Mouse (Mus musculus) kidney, postnatal 36 days (tissue): ENCODE measurements at regions not wholly inside any gene's neighbourhood (a gene's known extent, or its start where the extent isn't known, plus 50 kb on each side); places are given as distances from the start of the nearest gene placed in this dataset.
A peak's percentile ranks its signal among the peaks of the same experiment; 100 is the strongest.
"Not testable (repeated sequence)": the region's sequence is repeated elsewhere in the genome, so short reads cannot be mapped to it uniquely, and the experiment has no call there.

Experiments used
- DNase-seq, 2 experiments: peaks; one replicate each; pipeline ENCODE4 v3.0.0; 2021 to 2022; ENCODE audit warnings: mixed read lengths in 2 of 2

- DNase-seq, result no peak
Observed at GRCm38 (mm10) chr5:77809844-77810243, 402.0 kb upstream of the Igfbp7 start.

- DNase-seq, result peak; percentile 51 to 80
Observed at GRCm38 (mm10) chr5:77807726-77808125, 399.9 kb upstream of the Igfbp7 start.

DNA sequence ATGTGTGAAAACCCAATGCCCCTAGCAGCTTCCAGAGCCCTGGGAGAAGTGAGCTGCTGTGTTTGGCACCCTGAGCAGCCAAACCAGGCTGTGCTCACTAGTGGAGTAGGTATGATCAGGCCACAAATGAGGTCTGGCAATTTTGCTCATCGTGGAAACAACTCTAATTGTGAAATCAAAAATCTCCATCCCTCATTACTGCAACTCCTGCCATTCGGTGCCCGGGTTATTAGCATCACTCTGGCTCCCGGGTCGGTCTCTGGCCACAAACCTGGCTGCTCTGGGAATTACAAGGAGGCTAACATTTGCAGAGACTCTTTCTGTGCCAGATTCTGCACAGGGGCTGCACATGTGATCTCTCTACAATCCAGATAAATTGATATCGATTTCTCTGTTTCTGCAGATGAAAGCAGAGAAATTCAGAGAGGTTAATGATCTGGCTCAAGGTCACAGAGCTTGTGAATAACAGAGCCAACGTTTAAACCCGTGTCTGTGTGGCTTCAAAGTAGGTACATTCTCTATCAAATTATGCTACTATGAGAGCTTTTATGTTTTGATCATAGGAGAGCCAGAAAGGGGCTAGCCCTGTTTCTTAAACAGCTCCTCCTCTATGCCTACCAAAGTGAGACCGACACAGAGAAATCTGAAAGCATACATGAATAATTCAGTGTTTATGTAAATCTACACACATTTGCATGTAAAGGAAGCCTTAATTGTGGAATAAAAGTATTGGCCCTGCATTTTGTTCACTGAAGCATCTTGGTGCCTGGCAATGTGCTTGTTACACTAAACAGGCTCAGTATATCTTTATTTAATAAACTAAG is 398.7 kb upstream of the Igfbp7 start:
- no peak for DNase-seq

DNA sequence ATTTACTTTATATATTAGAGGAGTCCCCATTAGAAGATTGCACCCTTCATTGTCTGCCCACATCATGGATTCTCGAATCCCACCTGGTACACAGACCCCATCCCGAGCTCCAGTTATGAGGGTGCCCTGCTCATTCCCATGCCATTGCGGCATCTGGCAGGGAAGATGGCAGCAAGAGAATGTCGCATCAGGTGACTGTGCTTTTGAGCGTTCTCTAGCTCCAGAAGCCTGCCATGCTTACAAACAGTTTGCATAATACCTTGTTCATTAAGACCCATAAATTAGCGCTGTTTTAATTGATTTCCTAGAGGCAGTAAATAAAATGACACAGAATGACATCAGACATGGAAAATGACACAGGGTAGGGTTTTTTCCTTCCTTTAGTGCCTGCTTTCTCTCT is 398.0 kb upstream of the Igfbp7 start:
- DNase-seq, result no peak

DNA sequence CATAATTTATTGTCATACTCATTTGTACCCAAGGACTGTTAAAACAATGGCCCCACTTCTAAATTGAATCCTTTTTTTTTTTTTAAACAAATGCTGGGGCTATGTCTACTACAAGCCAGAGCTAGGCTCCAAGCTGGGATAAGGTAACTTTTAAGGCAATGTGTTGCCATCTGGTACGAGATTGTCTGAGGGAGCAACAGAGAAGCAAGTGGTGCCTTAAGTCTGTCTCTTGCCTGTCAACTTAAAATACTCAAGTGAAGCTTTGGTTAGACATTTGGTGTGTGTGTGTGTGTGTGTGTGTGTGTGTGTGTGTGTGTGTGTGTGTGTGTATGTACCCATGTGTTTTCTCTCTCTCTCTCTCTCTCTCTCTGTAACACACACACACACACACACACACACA is 397.5 kb upstream of the Igfbp7 start:
- DNase-seq, result no peak

DNA sequence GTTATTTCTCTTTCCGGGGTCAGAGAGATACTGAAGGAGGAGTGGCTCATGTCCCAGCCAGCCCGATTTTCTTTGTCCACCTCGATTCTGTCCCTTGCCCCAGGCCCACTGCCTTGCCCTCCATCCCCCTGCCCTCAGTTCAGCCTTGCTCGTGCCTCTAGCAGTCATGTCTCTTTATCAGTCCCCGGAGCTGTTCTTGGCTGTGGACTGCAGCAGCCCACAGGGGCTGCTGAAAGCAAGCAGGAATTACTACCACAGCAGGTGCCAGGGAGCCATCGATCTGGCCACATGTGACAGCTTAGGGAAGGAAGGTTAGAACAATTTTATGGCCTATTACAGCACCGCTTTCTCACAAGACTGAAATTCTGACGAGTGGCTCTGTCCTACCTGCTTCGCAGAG is 396.3 kb upstream of the Igfbp7 start:
- DNase-seq, result no peak

DNA sequence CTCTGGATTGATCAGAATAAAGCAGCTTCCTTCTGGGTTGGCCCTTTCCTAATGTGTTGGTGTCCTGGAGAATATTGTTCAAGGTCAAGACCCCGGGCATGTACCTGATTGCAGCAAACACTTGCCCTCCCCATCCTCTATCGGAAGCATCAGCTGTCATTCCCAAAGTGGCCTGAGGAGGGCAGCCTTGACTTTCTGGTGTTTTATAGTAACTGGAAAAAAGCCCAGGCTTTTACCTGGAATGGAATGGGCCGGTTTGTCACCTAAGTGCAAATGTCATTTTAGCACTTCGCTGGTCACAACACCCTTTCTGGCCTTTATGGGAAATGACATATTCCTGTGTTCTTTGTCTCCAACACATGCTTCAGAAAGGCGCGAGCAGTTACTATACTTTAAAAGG is 395.7 kb upstream of the Igfbp7 start:
- peak; percentile 35 to 84 for DNase-seq

- no peak for DNase-seq
Observed at GRCm38 (mm10) chr5:77796960-77797359, 389.1 kb upstream of the Igfbp7 start.

GRCm38 (mm10) chr5:77795766-77796165 is 387.9 kb upstream of the Igfbp7 start:
- DNase-seq, result no peak

- no peak for DNase-seq
Observed at GRCm38 (mm10) chr5:77783953-77784352, 376.1 kb upstream of the Igfbp7 start.

GRCm38 (mm10) chr5:77762426-77763042 is 354.7 kb upstream of the Igfbp7 start:
- no peak for DNase-seq

GRCm38 (mm10) chr5:77762013-77762412 is 354.2 kb upstream of the Igfbp7 start:
- DNase-seq, result no peak

DNA sequence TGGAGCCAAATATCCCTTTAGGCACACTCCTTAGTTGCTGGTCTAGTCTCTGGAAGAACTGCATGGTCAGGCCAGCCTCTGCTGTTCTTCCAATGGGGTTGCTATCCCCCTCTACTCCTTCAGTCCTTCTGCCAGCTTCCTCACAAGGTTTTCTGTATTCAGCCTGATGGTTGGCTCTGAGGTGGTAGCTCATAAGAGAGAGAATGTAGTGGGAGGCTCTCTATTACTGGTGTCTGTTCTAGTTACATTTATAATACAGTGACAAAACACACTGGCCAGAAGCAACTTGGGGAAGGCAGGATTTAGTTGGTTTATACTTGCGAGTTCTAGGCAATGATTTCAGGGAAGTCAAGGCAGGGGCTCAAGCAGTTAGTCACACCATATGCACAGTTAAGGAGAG is 341.1 kb upstream of the Igfbp7 start:
- no peak for DNase-seq

DNA sequence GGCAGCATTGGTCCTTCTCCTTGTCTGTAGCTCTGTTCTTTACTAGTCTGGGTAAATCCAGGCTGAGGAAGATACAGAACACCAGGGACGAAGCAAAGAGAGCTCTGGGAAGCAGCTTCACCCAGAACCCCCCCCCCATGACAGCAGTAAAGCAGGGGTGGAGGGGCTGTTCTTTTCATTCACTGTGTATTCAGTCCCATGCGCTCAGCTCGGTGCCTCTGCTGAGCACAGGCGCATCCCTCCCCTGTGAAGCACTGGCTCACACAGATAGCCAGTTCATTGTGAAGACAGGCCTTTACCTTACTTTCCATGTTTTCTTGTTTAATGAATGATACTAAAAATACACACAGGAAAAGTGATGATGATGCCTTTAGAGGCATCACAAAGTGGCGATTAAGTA is 338.8 kb upstream of the Igfbp7 start:
- no peak for DNase-seq

DNA sequence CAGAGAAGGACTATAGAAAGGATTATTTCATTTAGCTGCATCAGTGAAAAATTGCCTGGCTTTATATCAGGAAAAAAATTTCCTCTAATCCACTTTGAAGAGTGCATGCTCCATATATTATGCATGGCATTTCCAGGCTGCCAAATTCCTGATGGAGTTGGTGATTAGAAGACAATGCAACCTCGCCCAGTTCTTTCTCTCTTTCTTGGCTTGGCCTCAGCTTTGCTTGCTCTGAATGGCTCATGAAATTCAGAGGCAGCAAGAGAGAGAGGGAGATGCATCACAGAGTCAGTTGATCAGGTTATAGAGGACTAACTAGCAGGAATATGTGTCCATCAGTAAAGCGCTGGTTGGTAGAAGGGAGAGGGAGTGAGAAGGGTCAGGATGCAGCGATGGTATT is 335.6 kb upstream of the Igfbp7 start:
- DNase-seq, result no peak

GRCm38 (mm10) chr5:77730286-77730685 is 322.4 kb upstream of the Igfbp7 start:
- DNase-seq, result not testable (repeated sequence)

DNA sequence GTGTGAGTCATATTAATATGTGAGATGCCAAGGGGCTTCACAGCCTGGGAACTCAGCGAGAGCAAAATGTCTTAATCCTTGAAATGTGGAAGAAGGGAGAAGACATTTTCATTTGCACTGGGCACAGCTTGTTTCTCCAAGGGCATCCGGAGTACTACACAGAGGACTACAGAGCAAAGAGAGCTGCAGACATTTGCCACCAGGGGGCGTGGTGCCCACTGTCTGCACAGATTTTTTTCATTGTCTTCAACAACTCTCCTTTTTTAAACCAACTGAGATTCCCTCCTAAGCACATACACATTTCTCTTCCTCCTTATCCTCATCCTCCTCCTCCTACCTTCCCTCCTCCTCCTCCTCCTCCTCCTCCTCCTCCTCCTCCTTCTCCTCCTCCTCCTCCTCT is 273.8 kb upstream of the Igfbp7 start:
- DNase-seq, result no peak

DNA sequence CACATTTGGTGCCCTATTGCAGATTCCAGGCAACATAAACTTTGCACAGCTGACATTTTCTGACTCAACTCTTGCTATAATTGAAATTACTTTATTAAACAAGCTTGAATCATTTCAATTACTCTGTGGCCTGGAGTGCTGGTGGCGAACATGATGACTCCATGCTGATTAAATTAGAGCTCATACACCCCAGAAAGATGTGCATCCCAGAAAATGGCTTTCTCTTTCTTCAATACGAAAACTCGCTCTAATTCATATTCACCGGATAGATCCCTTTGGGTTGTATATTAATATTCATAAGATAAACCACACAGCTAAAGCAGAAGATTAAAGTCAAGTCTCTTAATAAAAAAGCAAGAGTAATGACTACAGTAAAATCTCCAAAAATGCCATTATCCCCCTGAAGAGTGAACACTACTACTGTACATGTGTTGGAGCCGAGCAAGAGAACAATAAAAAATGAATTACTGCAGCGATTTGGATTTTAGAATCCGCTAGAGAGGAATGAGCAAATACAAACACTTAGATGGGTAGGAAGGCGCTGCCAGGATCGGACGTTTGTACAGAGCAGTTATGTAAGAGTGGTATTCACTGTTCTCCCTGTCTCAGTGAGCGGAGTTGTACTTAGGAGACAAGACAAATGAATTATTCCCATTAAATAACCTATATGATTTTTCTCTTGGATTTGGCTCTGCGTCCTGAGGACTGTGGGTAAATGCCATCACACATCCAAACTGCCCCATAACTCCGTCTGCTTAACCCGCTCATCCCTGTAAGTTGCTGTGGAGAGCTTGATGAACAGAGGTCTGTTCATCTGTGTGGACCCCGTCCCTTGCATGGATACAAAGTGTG is 264.5 kb upstream of the Igfbp7 start:
- DNase-seq, result no peak

DNA sequence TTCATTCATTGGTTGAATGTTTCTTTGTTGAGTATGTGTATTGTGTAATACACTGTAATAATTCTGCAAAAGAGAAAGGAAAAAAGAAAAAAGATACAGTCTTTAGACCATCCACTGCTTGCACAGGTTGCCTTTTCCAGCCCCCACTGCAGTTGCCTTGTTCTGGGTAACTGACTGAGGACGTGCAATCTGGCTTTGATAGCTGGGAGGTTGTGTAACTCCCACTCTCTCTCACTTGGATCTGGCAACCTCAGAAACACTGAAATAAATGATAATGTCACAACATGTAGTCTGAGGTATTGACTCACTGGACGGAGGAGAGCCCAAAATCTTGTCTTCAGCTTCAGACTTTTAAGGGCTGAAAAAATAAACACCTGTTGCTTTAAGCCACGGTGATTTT is 255.3 kb upstream of the Igfbp7 start:
- no peak for DNase-seq

GRCm38 (mm10) chr5:77659016-77659415 is 251.2 kb upstream of the Igfbp7 start:
- peak in 1 of 2 experiments; percentile 34 for DNase-seq

DNA sequence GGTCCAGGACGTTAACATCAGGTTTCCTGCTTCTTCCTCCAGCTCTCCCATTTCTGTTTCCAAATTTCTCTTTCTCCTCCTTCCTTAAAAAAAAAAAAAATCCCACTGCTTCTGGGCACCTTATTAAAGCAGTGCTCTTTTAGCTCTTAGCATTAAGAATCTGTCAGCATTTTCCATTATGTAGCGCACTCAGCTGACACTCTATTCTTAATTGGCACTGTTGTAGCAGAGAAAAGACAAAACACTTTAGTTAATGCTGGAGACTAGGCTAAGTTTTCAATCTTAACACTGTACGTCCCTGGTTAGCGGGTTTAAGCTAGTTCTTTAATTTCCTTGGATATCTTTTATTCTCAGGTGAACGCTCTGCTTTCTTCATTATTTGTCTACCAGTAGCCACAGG is 236.8 kb upstream of the Igfbp7 start:
- DNase-seq, result no peak

- no peak for DNase-seq
Observed at GRCm38 (mm10) chr5:77620402-77620801, 212.6 kb upstream of the Igfbp7 start.

- no peak for DNase-seq
Observed at GRCm38 (mm10) chr5:77610496-77610895, 202.7 kb upstream of the Igfbp7 start.

DNA sequence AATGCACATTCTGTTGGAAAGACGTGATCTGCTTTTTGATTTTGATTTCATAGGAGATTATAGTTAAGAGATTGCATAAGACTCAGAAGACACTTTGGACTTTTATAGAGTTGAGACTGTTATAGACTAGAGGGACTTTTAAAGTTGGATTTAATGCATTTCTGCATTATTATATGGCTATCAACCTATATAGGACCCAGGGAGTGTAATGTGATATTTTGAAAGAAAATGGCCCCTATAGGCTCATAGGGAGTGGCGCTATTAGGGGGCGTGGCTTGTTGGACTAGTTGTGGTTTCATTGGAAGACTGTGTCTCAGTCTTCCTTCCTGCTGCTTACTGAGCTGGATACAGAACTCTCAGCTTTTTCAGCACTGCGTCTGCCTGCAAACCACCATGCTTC is 186.9 kb upstream of the Igfbp7 start:
- DNase-seq, result no peak
